Mouse (Mus musculus) adrenal gland, postnatal 14 days (tissue): ENCODE data around the gene Ier2. TPM values are rescaled to one million over a fixed set of nuclear protein-coding genes. Genes with fewer than 3 reads are reported as not detected.

ENCODE experiments used
- DNase-seq: peaks from one replicate; pipeline ENCODE4 v3.0.0; 2021; ENCODE audit warnings: mixed read lengths
- long read RNA-seq, 2 experiments: library from polyadenylated mRNA; stranded (forward); transcript quantifications; one replicate each; pipeline ENCODE4 v2.0.0; 2021
- total RNA-seq: library from RNA; stranded (reverse); gene quantifications from 2 replicates; pipeline ENCODE4 v1.2.3, GENCODE M21; 2021

Gene Ier2
- 45.5 and 55.7 TPM in 2 replicates for total RNA-seq
- long read RNA-seq, experiment 1, transcript Ier2-201 (1 exons, 1,522 nt): major isoform, 187 of 187 reads
- long read RNA-seq, experiment 1, partial matches to known transcripts: 0 of 187 reads
- long read RNA-seq, experiment 1, other reads (novel, unspliced or antisense): 0 of 187 reads
- long read RNA-seq, experiment 2, transcript Ier2-201 (1 exons, 1,522 nt): major isoform, 196 of 196 reads
- long read RNA-seq, experiment 2, partial matches to known transcripts: 0 of 196 reads
- long read RNA-seq, experiment 2, other reads (novel, unspliced or antisense): 0 of 196 reads

- peak; percentile 96 for DNase-seq
Measured at GRCm38 (mm10) chr8:84662581-84663065, at the start of gene Ier2. TSS of gene Ier2 (minus strand) at chr8:84662852.

- no peak for DNase-seq
Measured at GRCm38 (mm10) chr8:84711933-84712758, 49.5 kb upstream of the Ier2 start.

- no peak for DNase-seq
Measured at GRCm38 (mm10) chr8:84711312-84711711, 48.7 kb upstream of the Ier2 start.

- no peak for DNase-seq
Measured at GRCm38 (mm10) chr8:84709931-84710330, 47.3 kb upstream of the Ier2 start.

- peak; percentile 90 for DNase-seq
Measured at GRCm38 (mm10) chr8:84708774-84709475, 46.3 kb upstream of the Ier2 start.

- no peak for DNase-seq
Measured at GRCm38 (mm10) chr8:84708071-84708541, 45.5 kb upstream of the Ier2 start.

GRCm38 (mm10) chr8:84707267-84707883 is 44.7 kb upstream of the Ier2 start:
- DNase-seq: peak; percentile 53

- no peak for DNase-seq
Measured at GRCm38 (mm10) chr8:84706610-84707266, 44.1 kb upstream of the Ier2 start.

GRCm38 (mm10) chr8:84705960-84706359 is 43.3 kb upstream of the Ier2 start:
- DNase-seq: no peak

- peak; percentile 49 for DNase-seq
Measured at GRCm38 (mm10) chr8:84704867-84705831, 42.5 kb upstream of the Ier2 start.

GRCm38 (mm10) chr8:84704356-84704755 is 41.7 kb upstream of the Ier2 start:
- peak; percentile 84 for DNase-seq

- DNase-seq: no peak
Measured at GRCm38 (mm10) chr8:84703466-84704249, 41.0 kb upstream of the Ier2 start.

GRCm38 (mm10) chr8:84702963-84703465 is 40.4 kb upstream of the Ier2 start:
- no peak for DNase-seq

- DNase-seq: no peak
Measured at GRCm38 (mm10) chr8:84702561-84702960, 39.9 kb upstream of the Ier2 start.

GRCm38 (mm10) chr8:84700941-84701911 is 38.6 kb upstream of the Ier2 start, which contains the start of gene Lyl1:
TSS of gene Lyl1 (plus strand) at chr8:84701457.
- peak; percentile 77 for DNase-seq

GRCm38 (mm10) chr8:84700526-84700925 is 37.9 kb upstream of the Ier2 start:
- DNase-seq: no peak

- DNase-seq: peak; percentile 73
Measured at GRCm38 (mm10) chr8:84699861-84700322, 37.2 kb upstream of the Ier2 start.

GRCm38 (mm10) chr8:84698929-84699401 is 36.3 kb upstream of the Ier2 start:
- DNase-seq: peak; percentile 76
